Mouse (Mus musculus) heart, adult 8-10 months (tissue): ENCODE measurements around the gene Kcnb1. TPM values are rescaled to one million over a fixed set of nuclear protein-coding genes. Genes with fewer than 3 reads are reported as not detected.

Source experiments
- DNase-seq: peaks from one replicate; pipeline ENCODE4 v3.0.0; 2022; ENCODE audit warnings: low spot score
- total RNA-seq, 4 experiments: library from RNA; stranded (reverse); gene quantifications; 2 replicates each; pipeline ENCODE4 v1.2.4; 2022

Gene Kcnb1
- total RNA-seq, 4 experiments from 2014 or later = 33.9 to 43.8 (median 38.8) TPM

DNA sequence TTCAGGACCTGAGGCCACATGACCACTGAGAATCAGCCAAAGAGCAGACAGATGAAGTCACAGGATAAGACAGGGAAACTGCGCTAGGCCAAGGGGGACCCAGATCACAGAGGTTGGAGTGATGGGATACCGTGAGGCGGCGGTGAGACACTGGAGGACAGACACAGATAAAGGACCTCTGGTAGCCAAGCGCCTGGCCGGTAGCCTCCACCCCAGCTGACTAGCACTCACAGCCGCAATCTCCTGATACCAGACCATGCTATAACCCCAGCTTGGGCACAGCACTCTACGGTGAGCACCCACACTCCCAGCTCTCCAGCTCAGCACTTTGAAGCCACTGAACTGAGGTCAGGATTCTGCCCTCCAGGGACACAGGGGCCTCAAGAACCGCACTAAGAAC lies 26.4 kb downstream of the Kcnb1 start:
- DNase-seq = no peak

DNA sequence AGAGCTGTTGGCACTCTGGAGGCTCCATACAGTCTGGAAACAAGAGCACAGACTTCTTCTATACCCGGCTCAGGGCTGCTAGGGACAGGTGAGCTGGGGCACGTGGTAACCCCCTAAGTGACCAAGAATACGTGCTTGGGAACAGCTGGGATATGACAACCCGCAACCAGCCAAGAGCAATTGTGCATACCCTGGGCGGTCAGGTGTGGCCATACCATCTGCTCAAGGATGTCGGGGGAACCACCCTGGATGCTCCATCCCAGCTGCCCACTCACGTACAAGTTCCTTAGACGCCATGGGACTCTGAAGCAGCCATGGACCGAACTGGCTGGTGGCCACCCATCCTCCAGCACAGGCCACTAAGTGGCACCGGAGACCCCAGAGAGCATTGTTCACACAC lies 26.8 kb downstream of the Kcnb1 start:
- no peak for DNase-seq

DNA sequence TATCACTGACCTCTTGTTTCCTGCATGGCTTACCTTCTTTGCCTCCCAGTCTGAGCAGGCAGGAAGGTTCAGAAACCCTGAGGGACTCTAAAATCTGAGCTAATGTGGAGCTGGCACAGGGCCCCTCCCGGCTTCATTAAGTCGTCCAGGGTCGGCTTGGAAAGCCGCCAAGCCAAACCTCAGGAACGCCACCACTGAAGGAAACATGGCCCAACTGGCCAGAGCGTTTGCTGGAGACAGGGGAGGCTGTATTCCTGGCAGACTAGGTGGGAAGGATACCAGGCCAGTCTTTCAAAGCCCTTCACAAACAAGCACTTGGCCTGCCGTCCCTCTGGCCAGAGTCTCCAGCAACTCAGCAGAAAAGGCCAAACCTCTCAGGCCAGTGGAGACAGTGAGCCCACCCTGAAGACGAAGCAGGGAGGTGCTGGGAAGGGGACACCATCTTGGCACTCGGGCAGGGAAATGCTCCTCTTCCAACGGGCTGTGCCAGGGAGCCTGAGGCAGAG lies 27.4 kb downstream of the Kcnb1 start:
- DNase-seq = no peak

DNA sequence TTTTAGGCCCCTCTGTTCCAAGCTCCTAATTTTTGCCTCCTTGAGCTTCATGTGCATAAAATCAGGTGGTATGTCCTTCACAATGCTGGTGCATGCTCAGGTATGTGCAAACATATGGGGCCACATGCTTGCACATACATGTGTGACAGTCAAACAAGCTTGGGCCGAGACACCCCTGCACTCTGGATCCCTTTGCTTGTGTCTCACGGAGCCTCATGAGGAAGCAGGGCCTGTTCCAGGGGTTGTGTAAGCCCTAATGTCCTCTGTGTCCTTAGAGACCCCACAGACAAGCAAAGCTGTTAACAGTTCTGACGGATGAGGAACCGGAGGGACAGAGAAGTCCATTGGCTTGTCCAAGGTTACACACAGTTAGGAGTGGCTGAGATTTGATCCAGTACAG lies 30.2 kb downstream of the Kcnb1 start:
- DNase-seq = no peak

DNA sequence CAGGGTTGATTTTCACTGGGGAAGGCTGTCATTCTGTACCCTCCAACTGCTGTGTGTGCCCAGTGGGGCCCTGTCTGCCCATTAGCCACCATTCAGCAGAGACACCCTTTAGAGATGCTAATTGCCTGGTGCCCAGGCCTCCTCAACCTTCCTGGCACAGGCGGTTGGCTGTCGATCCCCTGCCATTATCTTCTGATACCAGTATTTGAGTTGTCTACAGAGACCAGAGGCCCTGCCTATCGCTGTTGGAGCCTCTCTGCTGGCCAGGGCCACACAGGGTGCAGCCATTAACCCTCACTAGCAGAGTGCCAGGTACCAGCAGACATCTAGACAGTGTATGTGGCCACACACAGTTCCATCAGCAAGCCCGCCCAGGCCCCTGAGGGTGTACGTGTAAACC lies 31.2 kb downstream of the Kcnb1 start:
- no peak for DNase-seq

DNA sequence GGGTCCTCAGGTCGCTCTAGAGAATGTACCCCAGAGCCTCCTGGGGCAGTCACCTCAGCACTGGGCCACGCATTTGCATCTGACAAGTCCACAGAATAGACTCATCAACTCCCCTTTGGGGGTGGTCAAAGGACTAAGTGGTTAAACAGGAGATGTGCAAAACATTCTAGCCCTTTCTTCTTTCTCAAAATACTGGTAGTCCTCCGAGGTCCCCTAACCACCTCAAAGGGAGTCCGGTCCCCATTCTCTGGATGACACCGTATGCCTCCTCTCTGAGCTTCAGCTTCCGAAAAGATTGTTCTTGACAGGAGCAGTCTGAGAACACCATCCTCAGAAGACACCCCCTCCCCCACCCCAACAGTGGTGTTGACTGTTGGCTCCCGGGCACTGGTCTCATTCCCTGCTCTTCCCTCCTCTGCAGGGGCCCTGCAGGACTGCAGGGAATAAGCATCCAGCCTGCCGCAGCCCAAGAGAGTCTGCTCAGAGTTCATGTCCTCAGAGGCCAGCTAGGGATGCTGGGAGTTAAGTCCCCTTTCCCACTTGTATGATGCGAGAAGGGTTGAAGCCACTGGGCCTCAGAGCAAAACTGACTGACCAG lies 33.7 kb downstream of the Kcnb1 start:
- no peak for DNase-seq

DNA sequence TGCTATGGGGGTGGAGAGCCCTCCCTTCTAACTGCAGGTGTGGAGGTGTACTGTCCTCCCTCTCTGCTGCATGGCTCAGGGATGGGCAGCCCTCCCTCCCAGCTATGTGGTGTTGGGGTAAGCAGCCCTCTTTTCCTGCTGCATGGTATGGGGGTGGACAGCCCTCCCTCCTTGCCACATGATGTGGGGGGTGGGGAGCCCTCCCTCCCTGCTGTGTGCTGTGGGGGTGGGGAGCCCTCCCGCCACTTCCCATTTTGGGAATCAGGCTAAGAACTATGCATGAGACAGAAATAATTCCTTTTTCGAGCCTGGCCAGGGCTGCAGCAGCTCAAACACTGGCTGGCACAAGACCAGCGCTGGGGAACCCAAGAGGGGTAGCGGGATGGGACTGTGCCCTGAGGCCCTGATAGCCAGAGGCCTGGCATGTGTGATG lies 34.4 kb downstream of the Kcnb1 start:
- no peak for DNase-seq

DNA sequence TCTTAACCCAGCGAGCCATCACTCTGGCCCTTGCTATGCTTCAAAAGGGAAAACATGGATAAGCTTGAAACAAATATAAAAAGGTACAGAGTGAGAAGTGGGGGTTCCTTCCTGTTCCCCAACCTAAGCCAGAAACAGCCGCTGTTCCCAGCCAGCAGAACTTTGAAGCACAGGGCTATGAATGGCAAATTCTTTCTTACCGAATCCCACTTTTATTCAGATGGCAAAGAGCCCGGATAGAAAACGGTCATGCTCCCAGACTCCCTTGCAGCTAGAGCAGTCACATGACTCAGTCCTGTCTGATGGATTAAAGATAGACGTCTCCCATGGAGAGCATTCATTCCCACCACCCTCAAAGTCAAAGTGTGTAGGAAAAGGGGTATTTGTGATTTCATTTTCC lies 39.1 kb downstream of the Kcnb1 start:
- DNase-seq = no peak

DNA sequence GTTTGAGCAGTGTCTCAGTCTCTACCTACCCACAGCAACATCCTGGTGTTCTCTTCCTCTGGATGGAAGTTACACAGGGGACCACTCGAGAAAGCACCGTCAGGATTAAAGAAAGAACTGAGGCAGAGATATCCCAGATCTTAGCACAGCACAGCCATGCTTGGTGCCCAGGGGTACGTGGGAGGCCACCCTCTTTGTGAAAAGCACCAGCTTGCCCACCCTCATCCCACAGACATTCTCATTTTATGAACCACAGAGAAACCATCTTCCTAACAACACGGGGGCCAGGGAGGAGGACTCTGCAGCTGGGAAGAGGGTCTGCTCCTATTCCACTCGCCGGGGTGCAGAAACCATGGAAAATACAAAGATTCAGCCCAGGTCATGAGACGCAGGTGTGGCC lies 39.8 kb downstream of the Kcnb1 start:
- DNase-seq = no peak

DNA sequence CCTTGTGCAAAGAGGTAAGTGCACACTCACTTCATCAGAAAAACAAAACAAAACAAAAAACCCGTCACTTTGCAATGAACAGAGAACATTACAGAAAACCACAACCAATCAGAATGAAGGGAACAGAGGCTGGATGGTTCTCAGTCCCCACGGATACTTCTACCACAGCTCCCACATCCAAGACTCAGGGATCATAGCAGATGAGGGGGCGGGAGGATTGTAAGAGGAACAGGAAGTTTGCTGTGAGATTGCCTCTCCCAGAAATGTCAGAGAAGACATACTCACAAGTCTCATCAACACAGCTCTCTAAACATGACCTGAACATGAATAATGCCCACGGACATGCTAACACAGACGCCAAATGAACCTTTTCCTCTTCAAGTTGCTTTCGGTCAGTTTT lies 40.9 kb downstream of the Kcnb1 start:
- no peak for DNase-seq

DNA sequence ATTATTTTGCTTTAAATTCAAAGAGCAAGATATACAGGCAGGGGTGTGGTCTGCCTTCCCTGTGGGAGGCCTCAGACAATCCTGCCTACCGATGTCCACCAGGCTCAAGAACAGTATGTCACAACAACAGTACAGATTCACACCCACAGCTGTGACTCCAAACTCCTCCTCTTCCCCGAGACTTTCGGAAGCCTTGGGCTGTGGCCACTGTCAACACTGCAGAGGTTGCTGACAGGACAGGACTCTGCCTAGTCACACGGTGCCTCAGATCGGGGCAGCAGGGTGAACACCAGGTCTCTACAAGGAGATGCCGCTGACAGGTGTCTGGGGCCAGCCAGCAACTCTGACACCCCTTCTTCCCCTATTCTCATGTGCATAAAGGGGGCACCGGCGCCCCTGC lies 42.2 kb downstream of the Kcnb1 start:
- DNase-seq = peak; percentile 33

DNA sequence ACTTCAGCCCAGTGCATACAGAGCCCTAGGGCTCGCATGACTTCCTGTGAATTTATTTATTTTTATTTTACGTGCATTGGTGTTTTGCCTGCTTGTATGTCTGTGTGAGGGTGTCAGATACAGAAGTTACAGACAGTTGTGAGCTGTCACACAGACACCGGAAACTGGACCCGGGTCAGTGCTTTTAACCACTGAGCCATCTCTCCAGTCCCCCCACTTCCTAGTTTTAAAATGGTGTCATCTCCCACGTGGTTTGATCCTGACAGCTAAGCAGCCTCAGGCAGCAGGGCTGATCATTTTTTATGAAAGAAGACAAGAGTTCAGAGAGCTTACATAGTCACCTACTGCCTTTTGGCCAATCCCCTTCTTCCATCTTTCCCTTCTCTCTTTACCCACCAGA lies 44.1 kb downstream of the Kcnb1 start:
- no peak for DNase-seq

DNA sequence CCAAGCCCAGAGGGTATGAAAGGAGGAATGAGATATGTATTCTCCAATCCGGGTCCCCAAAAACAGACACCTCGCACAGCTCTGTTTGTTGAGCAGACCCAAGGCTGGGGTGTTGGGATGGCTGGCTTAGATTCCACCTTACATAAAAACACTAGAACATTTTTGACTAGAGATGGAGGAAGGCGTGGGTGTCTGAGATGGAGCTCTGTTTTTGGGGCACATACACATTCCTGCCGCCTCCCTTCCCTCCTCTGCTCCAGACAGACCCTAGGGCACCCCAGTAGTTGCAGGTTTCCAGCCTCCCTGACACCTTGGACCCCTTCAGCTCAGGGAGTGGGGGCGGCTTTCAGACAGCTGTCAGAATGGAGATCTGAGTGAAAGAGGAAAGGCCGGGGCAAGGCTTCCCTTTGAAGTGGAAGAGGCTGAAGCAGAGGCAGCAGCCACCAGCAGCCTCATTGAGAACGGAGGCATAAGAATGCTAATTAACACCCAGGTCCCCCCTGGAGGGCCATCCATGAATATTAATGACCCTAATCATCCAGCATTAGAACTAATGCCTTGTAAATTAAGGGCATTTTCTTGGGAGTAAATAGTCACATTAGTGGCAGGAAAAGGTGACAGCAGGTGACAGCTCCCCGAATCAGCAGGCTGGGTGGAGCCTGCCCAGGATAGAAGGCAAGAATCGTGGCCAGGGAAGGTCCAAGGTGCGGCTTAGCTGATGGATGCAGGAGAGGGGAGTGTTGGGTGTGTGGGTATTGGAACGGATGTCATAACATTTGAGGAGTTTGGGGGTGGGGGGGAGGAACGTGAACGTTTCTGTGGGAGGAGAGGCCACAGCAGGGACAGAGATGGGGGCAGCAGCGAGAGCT lies 45.3 kb downstream of the Kcnb1 start:
- DNase-seq = no peak

DNA sequence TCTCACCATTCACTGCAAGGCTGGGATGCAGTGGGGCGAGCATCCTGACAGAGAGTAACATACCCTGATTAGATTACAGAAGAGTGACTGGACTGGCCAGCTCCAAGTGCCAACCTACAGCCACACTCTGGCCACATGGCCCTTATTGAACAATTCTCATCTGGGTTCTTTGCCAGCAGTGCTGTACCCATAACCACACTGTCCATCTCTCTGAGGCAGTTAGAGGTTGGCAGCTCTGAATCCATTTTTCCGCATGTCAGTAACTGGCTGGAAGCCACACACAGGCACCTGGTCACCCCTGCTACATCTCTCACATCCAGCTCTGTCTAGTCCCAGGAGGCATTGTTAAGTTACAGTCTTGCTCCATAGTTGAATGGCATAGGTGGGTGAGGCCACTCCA lies 46.0 kb downstream of the Kcnb1 start:
- no peak for DNase-seq

DNA sequence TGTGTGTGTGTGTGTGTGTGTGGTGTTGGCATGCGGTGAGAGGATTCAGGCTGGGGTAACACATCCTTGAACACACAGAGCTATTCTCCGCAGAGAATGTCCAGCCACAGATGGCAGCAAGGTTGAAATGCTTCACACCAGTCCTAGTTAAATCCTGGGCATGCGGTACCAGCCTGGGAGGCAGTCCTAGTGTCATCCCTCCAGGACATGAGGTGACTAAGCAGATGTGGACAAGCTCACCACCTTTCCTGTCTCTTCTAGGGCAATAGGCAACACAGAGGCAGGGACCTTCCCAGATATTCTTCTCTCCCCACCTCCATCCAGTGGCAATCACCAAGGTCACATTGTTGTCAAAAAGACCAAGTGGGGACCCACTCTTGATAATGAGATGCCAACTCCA lies 47.7 kb downstream of the Kcnb1 start:
- no peak for DNase-seq

DNA sequence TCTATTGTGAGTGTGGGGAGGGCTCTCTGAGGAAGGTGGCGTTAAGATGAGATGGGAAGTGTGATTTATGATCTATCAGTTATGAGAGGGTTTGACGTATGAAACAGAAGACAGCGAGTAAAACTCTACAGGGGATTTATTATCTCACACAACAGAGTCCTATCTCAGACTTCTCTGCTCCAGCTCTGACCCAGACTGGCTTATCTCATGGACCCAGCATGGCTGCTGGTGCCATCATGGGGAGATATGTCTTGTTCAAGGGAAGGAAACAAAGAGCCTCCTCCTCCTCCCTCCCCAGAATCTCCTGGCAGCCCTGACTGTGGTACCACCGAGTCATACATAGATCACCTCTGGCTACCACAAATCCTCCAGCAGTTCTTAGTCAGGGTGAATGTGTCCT lies 48.1 kb downstream of the Kcnb1 start:
- DNase-seq = no peak

DNA sequence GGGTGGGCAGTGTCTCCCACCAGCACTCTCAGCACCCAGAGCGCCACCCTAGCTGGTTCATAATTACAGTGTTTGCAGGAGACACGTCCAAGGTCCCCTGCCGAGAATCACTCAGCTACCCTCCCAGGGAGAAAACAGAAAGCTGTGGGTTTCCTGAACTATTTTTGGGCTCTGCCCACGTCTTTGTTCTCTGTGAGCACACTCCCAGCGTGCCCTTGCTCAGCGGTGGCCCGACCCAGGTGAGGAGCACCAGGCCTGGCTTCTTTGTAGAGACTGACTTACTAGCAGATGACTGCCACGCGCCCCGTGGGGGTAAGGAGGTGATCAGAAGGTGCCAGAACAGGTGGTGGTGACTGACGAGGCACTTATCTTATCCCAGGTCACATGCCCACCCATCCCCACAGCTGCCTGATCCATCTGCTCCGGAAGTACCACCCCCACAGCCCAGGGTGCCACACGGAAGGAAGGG lies 50.1 kb downstream of the Kcnb1 start:
- DNase-seq = no peak

DNA sequence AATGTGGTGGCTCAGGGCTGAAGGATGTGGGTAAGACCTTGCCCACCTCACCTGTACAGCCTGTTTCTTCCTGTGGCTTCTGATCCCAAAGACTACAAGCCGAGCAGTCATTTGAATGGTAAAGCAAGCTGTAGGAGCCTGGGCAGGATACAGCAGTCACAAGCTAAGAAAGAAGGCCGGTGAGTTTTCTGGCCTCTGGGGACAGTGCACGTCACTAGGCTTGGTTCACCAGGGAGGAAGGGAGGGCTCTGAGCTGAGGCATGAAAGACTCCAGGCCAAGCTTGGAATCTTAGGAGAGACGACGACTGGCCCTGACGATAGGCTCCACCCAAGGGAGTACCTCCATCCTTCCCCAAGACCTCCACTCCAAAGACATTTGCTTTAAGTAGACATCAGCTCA lies 51.3 kb downstream of the Kcnb1 start:
- DNase-seq = no peak

DNA sequence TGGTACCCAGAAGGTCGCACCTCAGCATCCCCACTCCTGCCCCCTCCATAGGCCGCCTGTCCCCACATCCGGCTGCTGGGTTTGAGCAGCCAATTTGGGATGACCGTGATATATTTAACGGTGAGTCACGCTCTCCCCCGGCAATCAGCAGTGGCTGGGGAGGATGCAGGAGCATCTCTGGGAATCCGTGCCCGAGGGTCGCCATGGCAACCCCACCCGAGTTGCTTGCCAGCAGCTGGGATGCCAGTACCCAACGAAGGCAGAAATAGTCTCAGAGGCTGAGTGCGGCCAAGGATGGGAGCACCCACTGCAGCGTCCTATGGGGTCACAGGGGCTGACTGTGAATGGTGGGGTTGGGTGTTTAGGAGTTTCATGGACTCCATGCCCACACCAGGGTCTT lies 53.0 kb downstream of the Kcnb1 start:
- DNase-seq = no peak

DNA sequence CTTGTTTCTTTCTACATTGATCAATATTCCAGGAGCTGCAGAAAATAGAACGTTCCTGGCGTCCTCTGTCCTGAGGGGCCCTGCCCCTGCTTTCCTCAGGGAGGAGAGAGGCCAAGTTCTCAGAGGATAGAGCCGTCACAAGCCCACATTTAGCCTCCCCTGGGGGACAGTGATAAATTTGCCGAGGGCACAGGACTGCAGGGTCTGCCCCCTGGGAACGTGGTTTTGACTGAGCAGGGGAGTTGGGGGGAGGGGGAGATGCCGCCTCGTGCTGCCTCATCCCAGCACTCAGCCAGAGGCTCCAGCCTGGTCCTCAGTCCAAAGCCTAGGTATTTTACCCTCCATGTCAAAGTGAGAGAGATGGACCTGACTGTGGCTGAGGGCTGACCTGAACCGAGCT lies 57.9 kb downstream of the Kcnb1 start:
- DNase-seq = no peak

DNA sequence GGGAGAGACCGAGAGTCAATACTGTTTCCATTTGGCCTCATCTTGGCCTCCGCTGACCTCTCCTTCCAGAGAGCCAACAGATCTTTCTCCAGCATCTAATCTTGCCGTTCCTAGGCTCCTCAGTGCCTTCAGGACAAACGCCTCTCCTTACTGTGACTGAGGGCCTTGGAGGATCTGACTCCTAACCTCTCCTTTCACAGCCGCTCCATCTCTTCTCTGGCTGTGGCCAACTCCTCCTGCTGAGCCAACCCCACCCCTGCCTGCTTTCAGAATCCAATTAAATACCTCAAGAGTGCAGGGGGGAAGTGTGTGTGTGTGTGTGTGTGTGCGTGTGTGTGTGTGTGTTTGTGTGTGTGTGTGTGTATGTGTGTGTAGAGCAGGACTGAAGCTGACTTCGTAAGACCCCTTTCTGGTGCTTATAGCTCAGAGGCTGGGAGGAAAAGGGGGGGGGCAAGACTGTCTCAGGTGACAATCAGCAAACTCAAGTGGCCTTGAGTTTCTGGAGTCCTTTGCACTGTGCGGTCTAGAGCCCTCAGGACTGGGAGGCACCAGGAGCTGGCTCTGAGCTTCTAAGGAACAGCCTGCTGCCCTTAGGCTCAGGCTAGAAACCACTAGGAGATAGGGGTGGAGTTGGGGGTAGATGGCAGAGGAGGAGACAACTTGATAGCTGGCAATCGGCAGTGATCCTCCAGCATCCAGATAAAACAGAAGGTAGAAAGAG lies 59.7 kb downstream of the Kcnb1 start:
- no peak for DNase-seq

DNA sequence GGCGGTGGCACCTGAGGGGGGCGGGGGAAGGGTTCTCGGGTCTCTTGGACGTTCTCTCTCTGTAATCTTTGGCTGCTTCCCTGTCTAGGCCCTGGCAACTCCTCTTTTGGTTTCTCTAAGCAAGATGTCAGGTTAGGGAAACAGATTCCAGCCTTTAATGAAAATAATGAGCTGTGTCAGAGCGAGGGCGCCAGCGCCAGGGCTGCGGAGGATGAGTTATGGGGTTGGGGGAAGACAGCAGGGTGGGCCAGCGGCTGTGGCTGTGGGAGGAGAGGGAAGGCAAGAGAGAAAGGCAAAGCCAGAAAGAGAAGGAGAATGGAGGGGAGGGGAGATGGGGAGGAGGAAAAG lies 60.4 kb downstream of the Kcnb1 start:
- no peak for DNase-seq
